Mouse (Mus musculus): Measurements from ENCODE around the gene Krtap26-1. TPM values are rescaled to one million over a fixed set of nuclear protein-coding genes. Genes with fewer than 3 reads are reported as not detected.

The Krtap26-1 gene
- polyA plus RNA-seq, 1 experiment from 2014 or later = not detected

DNA sequence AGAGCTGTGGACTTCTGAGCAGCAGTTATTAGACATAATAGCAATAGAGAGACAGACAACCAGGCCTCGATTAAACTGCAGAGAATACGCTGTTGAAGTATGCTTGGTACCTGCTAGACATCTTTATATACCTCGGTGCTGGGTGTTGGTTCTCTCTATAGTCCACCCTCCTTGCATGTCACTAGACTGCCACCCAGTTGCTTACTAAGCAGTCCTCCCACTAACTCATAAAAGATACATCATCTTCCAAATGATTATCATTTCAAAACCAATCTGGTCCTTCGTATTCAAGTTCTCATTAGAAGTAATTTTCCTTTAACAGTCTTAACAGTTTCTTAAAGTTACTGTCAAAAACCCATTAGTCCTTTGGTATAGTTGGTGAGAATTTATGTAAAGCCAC lies 20.0 kb downstream of the Krtap26-1 start, which contains the start of gene 2310079G19Rik:
TSS of gene 2310079G19Rik (minus strand) at position 101 of the 400 bp plus-strand sequence.
- Histone ChIP-seq H3K4me3 (no peak within 1 kb of the TSS), H3K27ac (replicated peaks) (no peak within 1 kb of the TSS), H3K4me1 (no peaks in the 10 kb centered on the region), H3K27me3 (replicated peaks) (no peaks in the 10 kb centered on the region), H3K9ac (no peak within 1 kb of the TSS), H3K4me2 (no peak within 1 kb of the TSS), H3K36me3 (no peaks in the 10 kb centered on the region), H3K9me3 (no peaks in the 10 kb centered on the region)
- ATAC-seq (ENCODE audit: extremely low read depth, insufficient number of reproducible peaks, low FRiP score, low TSS enrichment) = no peak
- 82% methylated on average over 4 of the region's 4 CpGs for WGBS

GRCm38 (mm10) chr16:88612712-88613111 lies 34.9 kb downstream of the Krtap26-1 start:
- 72% methylated on average over 4 of the region's 4 CpGs for WGBS
- Histone ChIP-seq H3K4me1 (no peaks in the 10 kb centered on the region), H3K9me3 (no peaks in the 10 kb centered on the region), H3K27ac (replicated peaks) (no peak overlapping the region), H3K4me2 (no peak overlapping the region), H3K36me3 (no peaks in the 10 kb centered on the region), H3K4me3 (no peak overlapping the region), H3K27me3 (replicated peaks) (no peaks in the 10 kb centered on the region), H3K9ac (no peak overlapping the region)
- no peak for ATAC-seq (ENCODE audit: extremely low read depth, insufficient number of reproducible peaks, low FRiP score, low TSS enrichment)

GRCm38 (mm10) chr16:88611922-88612321 lies 35.7 kb downstream of the Krtap26-1 start, which contains the start of gene Krtap24-1:
TSS of gene Krtap24-1 (minus strand) at chr16:88612279.
- Histone ChIP-seq H3K27me3 (replicated peaks) (no peaks in the 10 kb centered on the region), H3K9me3 (no peaks in the 10 kb centered on the region), H3K4me3 (no peak within 1 kb of the TSS), H3K4me2 (no peak within 1 kb of the TSS), H3K27ac (replicated peaks) (no peak within 1 kb of the TSS), H3K36me3 (no peaks in the 10 kb centered on the region), H3K9ac (no peak within 1 kb of the TSS), H3K4me1 (no peaks in the 10 kb centered on the region)
- WGBS = 91% methylated on average over 8 of the region's 8 CpGs
- ATAC-seq (ENCODE audit: extremely low read depth, insufficient number of reproducible peaks, low FRiP score, low TSS enrichment) = no peak

DNA sequence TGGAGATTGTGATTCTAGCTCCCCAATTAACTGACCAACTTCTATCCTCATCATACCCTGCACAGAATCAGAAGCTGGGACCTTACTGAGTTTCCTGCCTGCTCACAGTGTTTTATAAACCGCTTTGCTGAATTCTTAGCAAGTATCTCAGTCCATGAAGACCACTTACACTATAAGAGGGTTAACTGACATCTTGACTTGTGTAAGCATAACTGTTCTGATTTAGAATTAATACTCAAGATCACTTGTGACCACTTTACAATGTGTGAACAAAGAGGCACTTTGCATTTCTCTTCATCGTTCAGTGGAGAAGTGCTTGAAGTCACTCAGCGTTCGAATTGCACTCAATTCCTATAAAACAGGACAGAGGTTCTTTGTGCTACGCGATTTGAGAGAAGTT lies 43.0 kb downstream of the Krtap26-1 start:
- Histone ChIP-seq H3K36me3 (no peaks in the 10 kb centered on the region), H3K4me1 (no peaks in the 10 kb centered on the region), H3K4me2 (no peak overlapping the region), H3K27me3 (replicated peaks) (no peaks in the 10 kb centered on the region), H3K4me3 (no peak overlapping the region), H3K9me3 (no peaks in the 10 kb centered on the region), H3K27ac (replicated peaks) (no peak overlapping the region), H3K9ac (no peak overlapping the region)
- ATAC-seq (ENCODE audit: extremely low read depth, insufficient number of reproducible peaks, low FRiP score, low TSS enrichment) = no peak
- whole genome bisulfite sequencing = 78% methylated on average over 6 of the region's 6 CpGs

- H3K9ac ChIP-seq = no peak overlapping the region
- 52% methylated on average over 1 of the region's 1 CpGs for WGBS
Observed at GRCm38 (mm10) chr16:88602464-88602863, 45.1 kb downstream of the Krtap26-1 start.

GRCm38 (mm10) chr16:88600303-88600702 lies 47.3 kb downstream of the Krtap26-1 start:
- no peaks in the 10 kb centered on the region for H3K27me3 ChIP-seq (replicated peaks)
- WGBS = 73% methylated on average over 8 of the region's 8 CpGs

More at GRCm38 (mm10) chr16:88602464-88602863, 45.1 kb downstream of the Krtap26-1 start:
- Histone ChIP-seq H3K27ac (replicated peaks) (no peak overlapping the region), H3K4me3 (no peak overlapping the region), H3K36me3 (no peaks in the 10 kb centered on the region), H3K27me3 (replicated peaks) (no peaks in the 10 kb centered on the region), H3K9me3 (no peaks in the 10 kb centered on the region), H3K4me2 (no peak overlapping the region), H3K4me1 (no peaks in the 10 kb centered on the region)
- ATAC-seq (ENCODE audit: extremely low read depth, insufficient number of reproducible peaks, low FRiP score, low TSS enrichment) = no peak

GRCm38 (mm10) chr16:88599504-88600237 lies 47.9 kb downstream of the Krtap26-1 start:
- H3K4me3 ChIP-seq = no peak overlapping the region
- no peaks in the 10 kb centered on the region for H3K4me1 ChIP-seq
- no peak for ATAC-seq (ENCODE audit: extremely low read depth, insufficient number of reproducible peaks, low FRiP score, low TSS enrichment)
- no peaks in the 10 kb centered on the region for H3K27me3 ChIP-seq (replicated peaks)
- no peak overlapping the region for H3K4me2 ChIP-seq
- no peaks in the 10 kb centered on the region for H3K36me3 ChIP-seq
- H3K9ac ChIP-seq = no peak overlapping the region
- no peak overlapping the region for H3K27ac ChIP-seq (replicated peaks)
- 62% methylated on average over 16 of the region's 16 CpGs for WGBS
- no peaks in the 10 kb centered on the region for H3K9me3 ChIP-seq

More at GRCm38 (mm10) chr16:88600303-88600702, 47.3 kb downstream of the Krtap26-1 start:
- no peaks in the 10 kb centered on the region for H3K36me3 ChIP-seq
- ATAC-seq (ENCODE audit: extremely low read depth, insufficient number of reproducible peaks, low FRiP score, low TSS enrichment) = no peak
- H3K9ac ChIP-seq = no peak overlapping the region
- no peak overlapping the region for H3K27ac ChIP-seq (replicated peaks)
- no peak overlapping the region for H3K4me2 ChIP-seq
- H3K4me3 ChIP-seq = no peak overlapping the region
- H3K9me3 ChIP-seq = no peaks in the 10 kb centered on the region
- H3K4me1 ChIP-seq = no peaks in the 10 kb centered on the region

Other genes with a start within 250 kb of the Krtap26-1 start
- gene Cldn17, start 140.8 kb downstream of the Krtap26-1 start, polyA plus RNA-seq (2015; fragmentation: Nextera tagmentation; extraction: Ambion mirVana) = not detected in 2 replicates
- 0.18 and 0.20 TPM in 2 replicates for gene Cldn8, start 84.6 kb downstream of the Krtap26-1 start, polyA plus RNA-seq (2015; fragmentation: Nextera tagmentation; extraction: Ambion mirVana)
- gene Krtap24-1, start 35.5 kb downstream of the Krtap26-1 start, polyA plus RNA-seq (2015; fragmentation: Nextera tagmentation; extraction: Ambion mirVana) = not detected in 2 replicates
- gene 2310079G19Rik, start 20.1 kb downstream of the Krtap26-1 start, polyA plus RNA-seq (2015; fragmentation: Nextera tagmentation; extraction: Ambion mirVana) = not detected in 2 replicates
- not detected in 2 replicates for gene Krtap27-1, start 23.9 kb upstream of the Krtap26-1 start, polyA plus RNA-seq (2015; fragmentation: Nextera tagmentation; extraction: Ambion mirVana)
- not detected in 2 replicates for gene 2310061N02Rik, start 60.2 kb upstream of the Krtap26-1 start, polyA plus RNA-seq (2015; fragmentation: Nextera tagmentation; extraction: Ambion mirVana)
- not detected in 2 replicates for gene Krtap13-1, start 81.1 kb upstream of the Krtap26-1 start, polyA plus RNA-seq (2015; fragmentation: Nextera tagmentation; extraction: Ambion mirVana)
- not detected in 2 replicates for gene Krtap13, start 103.8 kb upstream of the Krtap26-1 start, polyA plus RNA-seq (2015; fragmentation: Nextera tagmentation; extraction: Ambion mirVana)
- not detected in 2 replicates for gene 2310034C09Rik, start 111.1 kb upstream of the Krtap26-1 start, polyA plus RNA-seq (2015; fragmentation: Nextera tagmentation; extraction: Ambion mirVana)
- not detected in 2 replicates for gene 2310057N15Rik, start 126.4 kb upstream of the Krtap26-1 start, polyA plus RNA-seq (2015; fragmentation: Nextera tagmentation; extraction: Ambion mirVana)
- not detected in 2 replicates for gene Gm5965, start 130.1 kb upstream of the Krtap26-1 start, polyA plus RNA-seq (2015; fragmentation: Nextera tagmentation; extraction: Ambion mirVana)
- gene Gm20741, start 164.4 kb upstream of the Krtap26-1 start, polyA plus RNA-seq (2015; fragmentation: Nextera tagmentation; extraction: Ambion mirVana) = not detected in 2 replicates
- not detected in 2 replicates for gene Krtap15, start 172.4 kb upstream of the Krtap26-1 start, polyA plus RNA-seq (2015; fragmentation: Nextera tagmentation; extraction: Ambion mirVana)
- gene Krtap14, start 178.3 kb upstream of the Krtap26-1 start, polyA plus RNA-seq (2015; fragmentation: Nextera tagmentation; extraction: Ambion mirVana) = not detected in 2 replicates
- gene Krtap19-1, start 221.6 kb upstream of the Krtap26-1 start, polyA plus RNA-seq (2015; fragmentation: Nextera tagmentation; extraction: Ambion mirVana) = not detected in 2 replicates
- gene Krtap19-2, start 226.5 kb upstream of the Krtap26-1 start, polyA plus RNA-seq (2015; fragmentation: Nextera tagmentation; extraction: Ambion mirVana) = not detected in 2 replicates
- not detected in 2 replicates for gene Krtap19-3, start 230.2 kb upstream of the Krtap26-1 start, polyA plus RNA-seq (2015; fragmentation: Nextera tagmentation; extraction: Ambion mirVana)
- not detected in 2 replicates for gene Krtap19-4, start 237.3 kb upstream of the Krtap26-1 start, polyA plus RNA-seq (2015; fragmentation: Nextera tagmentation; extraction: Ambion mirVana)
- not detected in 2 replicates for gene Krtap19-5, start 248.7 kb upstream of the Krtap26-1 start, polyA plus RNA-seq (2015; fragmentation: Nextera tagmentation; extraction: Ambion mirVana)

Data from heart, embryonic 13.5 days (tissue).